Mouse (Mus musculus) cerebellum, adult 8-10 months (tissue): ENCODE results near the gene Slc37a4.
"Not testable (repeated sequence)": the region's sequence is repeated elsewhere in the genome, so short reads cannot be mapped to it uniquely, and the experiment has no call there.

ENCODE experiments used
- DNase-seq: peaks from one replicate; pipeline ENCODE4 v3.0.0; 2022

The Slc37a4 gene

DNA sequence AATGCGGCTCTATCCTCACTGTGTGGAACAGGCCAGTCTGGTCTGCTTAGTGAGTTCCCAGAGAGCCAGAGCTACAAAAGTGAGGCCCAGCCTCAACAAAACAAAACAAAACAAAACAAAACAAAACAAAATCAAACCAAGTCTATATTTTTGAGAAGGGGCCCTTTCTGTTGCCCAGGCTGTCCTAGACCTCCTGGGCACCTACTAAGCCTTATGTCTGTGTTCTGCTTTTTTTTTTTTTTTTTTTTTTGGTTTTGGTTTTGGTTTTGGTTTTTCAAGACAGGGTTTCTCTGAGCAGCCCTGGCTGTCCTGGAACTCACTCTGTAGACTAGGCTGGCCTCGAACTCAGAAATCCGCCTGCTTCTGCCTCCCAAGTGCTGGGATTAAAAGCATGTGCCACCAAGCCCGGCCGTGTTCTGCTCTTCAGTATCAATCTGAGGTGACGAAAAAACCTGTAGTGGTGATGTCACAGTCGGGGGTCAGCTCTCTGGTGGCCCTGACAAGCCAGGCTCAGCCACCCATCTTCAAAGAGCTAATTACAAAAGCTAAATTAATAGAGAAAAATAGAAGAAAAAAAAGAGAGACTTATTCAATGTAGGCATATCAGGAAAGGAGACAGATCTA lies 47.9 kb downstream of the Slc37a4 start:
- DNase-seq: not testable (repeated sequence)

DNA sequence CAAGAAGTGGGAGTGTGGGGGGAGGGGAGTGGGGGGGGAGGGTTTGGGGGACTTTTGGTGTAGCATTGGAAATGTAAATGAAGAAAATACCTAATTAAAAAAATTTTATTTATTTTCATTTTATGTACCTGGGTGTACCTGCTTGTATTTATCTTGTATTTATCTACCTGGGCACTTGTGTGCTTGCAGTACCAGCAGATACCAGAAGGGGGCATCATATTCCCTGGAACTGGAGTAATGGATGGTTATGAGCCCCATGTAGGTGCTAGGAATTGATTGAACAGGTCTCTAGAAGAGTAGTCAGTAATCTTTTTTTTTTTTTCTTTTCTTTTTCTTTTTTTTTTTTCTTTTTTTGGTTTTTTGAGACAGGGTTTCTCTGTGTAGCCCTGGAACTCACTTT lies 53.7 kb downstream of the Slc37a4 start:
- no peak for DNase-seq
